Mouse (Mus musculus): ENCODE data around the gene Wdsub1. TPM values are rescaled to one million over a fixed set of nuclear protein-coding genes. Genes with fewer than 3 reads are reported as not detected.
"Not testable (repeated sequence)": the region's sequence is repeated elsewhere in the genome, so short reads cannot be mapped to it uniquely, and the experiment has no call there.

Wdsub1 gene
- 16.3 and 19.0 TPM in 2 replicates for polyA plus RNA-seq (2015; fragmentation: Nextera tagmentation; extraction: Ambion mirVana)

GRCm38 (mm10) chr2:59881831-59882741, at the start of gene Wdsub1:
Gene Wdsub1, minus strand, starts transcription at chr2:59882591.
- peak; percentile 93 for DNase-seq (ENCODE audit: low spot score)

DNA sequence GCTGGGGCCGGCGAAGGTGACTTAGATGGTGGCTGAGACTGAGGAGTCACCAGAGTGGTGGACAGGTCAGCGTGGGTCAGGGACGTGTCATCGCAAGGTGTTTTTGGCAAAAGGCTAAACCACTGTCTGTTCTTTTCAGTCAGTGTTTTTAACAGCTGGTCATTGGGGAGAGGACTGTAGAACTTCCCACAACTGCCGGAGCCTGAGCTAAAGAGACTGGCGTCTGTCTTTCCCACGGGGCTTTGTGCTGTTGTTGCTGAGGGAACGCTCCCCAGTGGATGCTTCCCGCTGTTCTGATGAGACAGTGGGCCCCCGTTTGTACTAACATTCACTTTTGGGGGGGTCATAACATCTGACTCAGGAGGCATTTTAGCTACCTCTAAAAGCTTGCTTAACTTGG, 31.2 kb upstream of the Wdsub1 start:
- DNase-seq (ENCODE audit: low spot score), result no peak

DNA sequence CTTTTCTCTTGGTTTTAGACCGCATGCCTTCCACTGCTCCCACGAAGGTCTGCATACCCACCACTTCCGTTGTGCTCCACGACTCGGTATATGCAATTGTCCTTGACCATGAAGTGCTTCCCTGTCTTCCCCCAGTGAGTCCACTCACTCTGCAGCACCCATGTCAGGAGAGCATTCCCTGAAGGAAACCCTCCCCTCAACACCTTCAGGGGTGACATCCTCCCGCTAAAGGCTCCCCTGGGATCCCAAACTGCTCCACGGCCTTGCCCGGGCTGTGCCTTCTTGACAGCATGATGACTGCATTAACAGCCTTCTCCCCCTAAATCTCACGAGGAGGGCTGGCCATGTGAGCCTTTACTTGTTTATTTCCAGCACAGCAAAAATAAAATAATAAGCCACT, 25.7 kb upstream of the Wdsub1 start:
- DNase-seq (ENCODE audit: low spot score), result no peak

GRCm38 (mm10) chr2:59904007-59904406, 21.6 kb upstream of the Wdsub1 start:
- DNase-seq (ENCODE audit: low spot score), result no peak

DNA sequence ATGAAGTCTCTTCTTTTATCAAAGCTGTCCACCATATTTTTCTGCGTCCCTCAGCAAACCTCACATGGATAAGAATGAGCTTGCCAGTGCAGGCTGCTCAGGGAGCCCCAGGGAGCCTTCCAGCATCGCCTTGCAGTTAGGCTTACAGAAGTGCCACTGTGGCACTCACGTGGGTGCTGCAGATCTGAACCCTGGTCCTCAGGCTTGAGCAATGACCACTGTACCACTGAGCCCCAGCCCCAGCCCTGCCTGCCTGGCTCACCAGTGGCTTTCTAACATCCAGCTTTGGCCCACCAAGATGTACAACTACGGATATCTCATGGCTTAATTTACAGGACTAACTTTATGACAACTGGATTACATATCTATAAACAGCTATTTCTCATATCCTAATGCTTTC, 16.3 kb upstream of the Wdsub1 start:
- no peak for DNase-seq (ENCODE audit: low spot score)

- no peak for DNase-seq (ENCODE audit: low spot score)
Observed at GRCm38 (mm10) chr2:59898105-59898504, 15.7 kb upstream of the Wdsub1 start.

DNA sequence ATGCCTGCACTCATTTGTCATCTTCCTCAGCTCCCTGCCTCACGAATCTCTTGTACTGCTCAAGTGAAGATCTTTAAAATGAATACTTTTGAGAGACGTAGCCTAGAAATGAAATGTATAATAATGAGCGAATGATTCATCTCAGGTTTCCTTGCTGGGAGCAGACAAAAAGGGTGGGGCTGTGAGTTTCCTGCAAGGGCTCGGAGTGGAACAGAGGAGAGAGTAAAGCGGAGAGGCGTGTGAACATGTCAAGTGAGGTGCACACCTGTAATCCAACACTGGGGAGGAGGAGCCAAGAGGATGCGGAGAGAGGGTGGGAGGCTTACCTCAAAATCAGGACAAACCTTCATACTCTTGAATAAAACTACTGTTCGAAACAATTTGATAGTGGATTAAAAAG, 14.4 kb upstream of the Wdsub1 start:
- DNase-seq (ENCODE audit: low spot score), result no peak

- DNase-seq (ENCODE audit: low spot score), result no peak
Observed at GRCm38 (mm10) chr2:59896400-59896799, 14.0 kb upstream of the Wdsub1 start.

GRCm38 (mm10) chr2:59889699-59890098, 7.3 kb upstream of the Wdsub1 start:
- no peak for DNase-seq (ENCODE audit: low spot score)

- DNase-seq (ENCODE audit: low spot score), result peak; percentile 7
Observed at GRCm38 (mm10) chr2:59882742-59883281, 421 bp upstream of the Wdsub1 start.

DNA sequence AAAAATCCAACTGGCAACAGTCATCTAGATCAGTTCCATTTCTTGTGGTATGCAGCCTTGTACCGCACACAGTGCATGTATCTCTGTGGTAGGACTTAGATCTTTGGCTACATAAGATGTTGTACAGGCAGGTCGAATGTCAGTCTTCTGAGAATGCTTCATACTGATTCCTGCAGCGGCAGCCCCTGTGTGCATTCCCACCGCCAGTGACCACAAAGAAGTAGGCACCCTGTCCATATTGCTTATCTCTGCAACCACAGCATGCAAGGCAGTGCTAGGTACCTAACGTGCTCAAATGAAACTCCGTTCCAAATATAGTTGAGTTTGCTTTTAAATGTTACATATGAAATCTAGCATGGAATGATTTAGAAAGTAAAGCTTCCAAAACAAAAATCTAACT, 987 bp downstream of the Wdsub1 start:
- no peak for DNase-seq (ENCODE audit: low spot score)

- DNase-seq (ENCODE audit: low spot score), result no peak
Observed at GRCm38 (mm10) chr2:59878221-59878620, 4.2 kb downstream of the Wdsub1 start.

GRCm38 (mm10) chr2:59877335-59877734, 5.1 kb downstream of the Wdsub1 start:
- peak; percentile 35 for DNase-seq (ENCODE audit: low spot score)

DNA sequence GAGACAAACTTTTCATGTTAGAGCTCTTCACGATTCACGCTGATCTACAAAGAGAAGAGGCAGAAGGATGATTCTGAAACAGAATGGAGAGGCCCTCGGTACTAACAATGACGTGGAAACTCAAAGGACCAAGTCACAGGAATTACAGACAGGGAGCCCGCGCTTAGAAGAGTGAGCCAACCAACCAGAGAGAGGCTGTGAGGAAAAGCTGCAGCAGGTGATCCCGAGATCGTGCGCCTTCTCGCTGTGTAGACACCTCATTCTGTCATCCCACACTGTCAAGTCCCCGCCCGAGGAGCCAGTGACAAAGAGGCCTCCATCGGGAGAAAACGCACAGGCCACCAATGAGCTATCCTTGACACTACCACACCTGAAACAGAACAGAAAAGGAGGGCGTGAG, 5.9 kb downstream of the Wdsub1 start:
- no peak for DNase-seq (ENCODE audit: low spot score)

DNA sequence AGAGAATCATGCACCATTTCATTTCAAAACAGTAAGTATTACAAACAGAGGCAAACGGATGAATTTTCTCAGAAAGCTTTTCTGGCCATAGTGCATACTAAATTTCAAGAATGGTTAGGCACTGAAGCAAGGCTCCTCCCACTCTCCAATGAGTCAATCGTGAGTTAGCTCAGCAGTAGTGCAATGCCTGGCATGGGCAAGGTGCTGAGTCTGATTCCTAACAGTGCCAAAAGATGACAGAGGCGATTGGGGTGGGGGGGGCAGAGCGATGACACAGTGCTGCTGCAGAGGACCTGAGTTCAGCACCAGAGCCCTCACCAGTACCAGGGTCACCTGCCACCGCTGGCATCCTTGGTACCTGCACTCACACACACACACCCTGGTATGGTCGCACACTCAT, 11.9 kb downstream of the Wdsub1 start:
- no peak for DNase-seq (ENCODE audit: low spot score)

- no peak for DNase-seq (ENCODE audit: low spot score)
Observed at GRCm38 (mm10) chr2:59862618-59863017, 19.8 kb downstream of the Wdsub1 start.

DNA sequence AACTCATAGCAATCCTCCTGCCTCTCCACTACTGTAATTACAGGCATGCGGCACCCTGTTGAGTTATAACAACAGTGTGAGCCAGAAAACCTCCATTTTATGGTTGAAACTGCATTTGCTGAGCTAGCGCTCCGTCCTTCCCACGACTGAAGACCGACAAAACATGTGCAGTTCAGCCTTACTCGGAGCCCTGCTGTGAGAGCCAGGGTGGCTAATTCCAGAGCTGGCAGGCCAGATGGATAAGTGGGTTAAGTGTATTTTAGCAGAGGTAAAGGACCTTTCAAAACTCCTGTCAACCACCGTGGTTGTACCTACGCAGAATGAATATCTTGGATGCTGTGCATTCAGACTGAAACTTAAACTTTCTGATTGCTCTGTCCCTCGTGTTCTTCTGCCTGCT, 28.0 kb downstream of the Wdsub1 start:
- no peak for DNase-seq (ENCODE audit: low spot score)

DNA sequence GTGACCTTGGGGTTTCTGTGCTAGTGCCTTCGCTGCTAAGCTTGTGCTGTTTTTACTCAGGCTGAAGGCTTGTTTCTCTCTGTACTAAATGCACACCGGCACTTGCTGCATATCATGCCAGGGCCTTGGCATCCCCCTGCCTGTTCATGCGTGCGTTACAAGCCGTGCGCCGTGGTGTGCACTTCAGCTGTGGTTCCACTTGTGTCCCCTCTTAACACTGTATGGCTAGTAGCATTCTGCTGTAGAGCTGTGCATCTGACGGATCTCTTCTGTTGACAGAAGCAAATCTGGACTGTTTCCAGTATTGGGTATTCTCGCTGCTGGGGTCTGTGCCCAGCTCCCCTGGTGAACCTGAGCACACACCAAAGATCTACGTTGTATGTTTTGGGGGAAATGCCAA, 28.8 kb downstream of the Wdsub1 start:
- no peak for DNase-seq (ENCODE audit: low spot score)

DNA sequence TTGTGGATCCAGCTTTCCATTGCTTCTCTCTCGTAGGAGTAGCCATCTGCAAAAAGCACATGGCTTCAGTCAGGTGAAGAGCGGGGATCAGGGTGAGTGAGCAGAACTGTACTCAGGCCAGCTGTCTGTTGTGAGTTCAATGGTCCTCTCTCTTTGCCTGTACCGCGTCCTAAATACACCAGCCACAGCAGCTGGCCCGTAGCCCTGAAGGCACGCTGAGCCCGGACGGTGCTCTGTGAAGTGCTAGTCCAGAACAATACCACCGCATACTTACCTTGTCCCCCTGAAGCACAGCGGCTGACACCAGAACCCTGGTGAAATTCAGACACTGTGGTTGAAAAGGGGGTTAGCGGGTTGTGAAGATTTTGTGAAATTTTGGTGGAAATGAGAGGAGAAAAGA, 29.5 kb downstream of the Wdsub1 start:
- DNase-seq (ENCODE audit: low spot score), result no peak

GRCm38 (mm10) chr2:59851885-59852284, 30.5 kb downstream of the Wdsub1 start:
- DNase-seq (ENCODE audit: low spot score), result not testable (repeated sequence)

GRCm38 (mm10) chr2:59843848-59844247, 38.5 kb downstream of the Wdsub1 start:
- DNase-seq (ENCODE audit: low spot score), result no peak

DNA sequence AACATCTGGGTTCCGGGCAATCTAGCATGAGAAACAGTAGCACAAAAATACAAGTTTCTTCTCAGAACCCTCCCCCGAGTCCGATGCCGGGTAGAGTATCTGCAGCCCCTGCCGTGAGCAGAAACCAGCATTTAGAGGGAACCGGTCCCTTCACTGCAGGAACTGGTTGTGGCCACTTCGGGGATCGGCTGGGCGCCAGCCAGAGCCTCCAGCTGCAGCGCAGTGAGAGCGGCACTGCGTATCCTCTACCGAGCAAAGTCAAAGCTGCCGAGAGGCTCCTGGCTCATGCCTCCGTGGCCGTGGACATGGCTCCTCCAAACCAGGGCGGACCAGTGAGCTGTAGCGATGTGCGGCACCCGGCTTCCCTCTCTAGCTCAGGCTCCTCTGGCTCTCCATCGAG, 39.2 kb downstream of the Wdsub1 start:
- no peak for DNase-seq (ENCODE audit: low spot score)

GRCm38 (mm10) chr2:59842556-59843008, 39.8 kb downstream of the Wdsub1 start:
- no peak for DNase-seq (ENCODE audit: low spot score)

Data from thymus, postnatal 0 days (tissue).